In genomic region chr6:107494491-107494890, GRCm38 (mm10) we compare ENCODE assay signal across 26 mouse cellular contexts. TPM values are rescaled to one million over a fixed set of nuclear protein-coding genes. Genes with fewer than 3 reads are reported as not detected.
DNase-seq lines count a peak whose midpoint lies in the region; ATAC-seq and TF ChIP-seq lines count a peak whose summit lies in the region.
"Had no signal": no experiment of that assay in that cellular context is flagged by ENCODE, and none has a peak within 500 bp of the region (broad histone marks: within the 10 kb centered on the region; RNA-seq: fewer than 3 reads in every experiment).

No protein-coding gene starts in this region.

- no peak overlapping the region for H3K4me3 ChIP-seq in limb, embryonic 13.5 days
- H3K4me3 ChIP-seq in limb, embryonic 10.5 days, result no peak overlapping the region
- H3K4me3 ChIP-seq: embryonic facial prominence, embryonic 15.5 days; gastrocnemius, adult 2 months; hindbrain, embryonic 13.5 days had no signal

- DNase-seq in limb, embryonic 10.5 days (ENCODE audit: low spot score), result no peak
- DNase-seq in brain, embryonic 14.5 days (ENCODE audit: low read depth), result peak; percentile 14
- peak; percentile 13 for DNase-seq in mesoderm, embryonic 11.5 days (ENCODE audit: low read depth, low spot score)
- no peak for DNase-seq in left cerebral cortex, postnatal 36 days (ENCODE audit: low spot score in 2 of 2)
- DNase-seq in lung, adult 18-20 months, result no peak
- DNase-seq: adrenal gland, adult 8-10 months; adrenal gland, postnatal 36 days; cerebellum, adult 11 months; cerebellum, adult 2 months; cerebellum, adult 9-11 months; cerebellum, postnatal 25 days; embryo, embryonic 11 days; forebrain, postnatal 0 days; gastrocnemius, adult 2 months; gastrocnemius, postnatal 14 days; heart, adult 11 months had no signal

- no peak overlapping the region for H3K27ac ChIP-seq in limb, embryonic 13.5 days
- no peak overlapping the region for H3K27ac ChIP-seq in limb, embryonic 10.5 days
- H3K27ac ChIP-seq: embryonic facial prominence, embryonic 15.5 days; gastrocnemius, adult 2 months; hindbrain, embryonic 13.5 days had no signal

- TF ChIP-seq POLR2A in brain, embryonic 14.5 days (IDR thresholded peaks at IDR 0.05; ENCODE audit: borderline replicate concordance, extremely low read depth, insufficient read depth, insufficient read length, poor library complexity, severe bottlenecking), result no peak

- WGBS in limb, embryonic 13.5 days, result 49% methylated on average over 1 of the region's 1 CpGs
- WGBS in limb, embryonic 10.5 days, result 47% methylated on average over 1 of the region's 1 CpGs

- H3K36me3 ChIP-seq in limb, embryonic 13.5 days, result no peaks in the 10 kb centered on the region
- H3K36me3 ChIP-seq in limb, embryonic 10.5 days, result no peaks in the 10 kb centered on the region
- H3K36me3 ChIP-seq: embryonic facial prominence, embryonic 15.5 days; hindbrain, embryonic 13.5 days had no signal

- no peaks in the 10 kb centered on the region for H3K9me3 ChIP-seq in limb, embryonic 13.5 days
- H3K9me3 ChIP-seq in limb, embryonic 10.5 days (replicated peaks), result no peaks in the 10 kb centered on the region
- H3K9me3 ChIP-seq: embryonic facial prominence, embryonic 15.5 days; hindbrain, embryonic 13.5 days had no signal

- H3K27me3 ChIP-seq in limb, embryonic 13.5 days, result no peaks in the 10 kb centered on the region
- H3K27me3 ChIP-seq in limb, embryonic 10.5 days (ENCODE audit: low read depth, poor library complexity, severe bottlenecking), result no peaks in the 10 kb centered on the region
- H3K27me3 ChIP-seq: embryonic facial prominence, embryonic 15.5 days; hindbrain, embryonic 13.5 days had no signal

- TF ChIP-seq CTCF in brain, embryonic 14.5 days (IDR thresholded peaks at IDR 0.05; ENCODE audit: borderline replicate concordance, extremely low read depth, insufficient read depth, insufficient read length), result no peak

- no peak overlapping the region for H3K4me2 ChIP-seq in limb, embryonic 13.5 days (replicated peaks)
- H3K4me2 ChIP-seq: embryonic facial prominence, embryonic 15.5 days; heart, embryonic 11.5 days; hindbrain, embryonic 13.5 days had no signal

- 0 out of 2 replicates have a peak, but pooled peaks have one; percentile 36 for ATAC-seq in limb, embryonic 13.5 days (ENCODE audit: low FRiP score, low read depth)
- ATAC-seq: activated CD4-positive, CD25-positive, alpha-beta regulatory T cell, adult 4 months; forebrain, embryonic 14.5 days; forebrain, postnatal 0 days; hindbrain, embryonic 16.5 days; inflammation-experienced regulatory T-cells, adult 6 months had no signal

- no peak overlapping the region for H3K9ac ChIP-seq in limb, embryonic 13.5 days
- H3K9ac ChIP-seq: embryonic facial prominence, embryonic 15.5 days; forebrain, postnatal 0 days; hindbrain, embryonic 13.5 days had no signal

- intact Hi-C loops in left cerebral cortex, postnatal 36 days (cut with DNase I), result no loop called here

- no peaks in the 10 kb centered on the region for H3K4me1 ChIP-seq in limb, embryonic 13.5 days
- H3K4me1 ChIP-seq in limb, embryonic 10.5 days, result no peaks in the 10 kb centered on the region
- H3K4me1 ChIP-seq: embryonic facial prominence, embryonic 15.5 days; hindbrain, embryonic 13.5 days had no signal

RNA-seq across cellular contexts. Expression of gene Lrrn1, which starts 35.1 kb away (rescaled TPM):
- 53.6 and 57.6 TPM in 2 replicates for polyA plus RNA-seq in limb, embryonic 13.5 days (2015; fragmentation: Nextera tagmentation; extraction: Ambion mirVana)
- polyA plus RNA-seq in limb, embryonic 10.5 days (2016; fragmentation: Nextera tagmentation; extraction: Ambion mirVana), result 6.4 and 14.5 TPM in 2 replicates
- polyA plus RNA-seq in brain, embryonic 14.5 days (2012; rRNA removed), result 57.1 and 79.2 TPM in 2 replicates
- total RNA-seq in left cerebral cortex, postnatal 36 days (2021), result 10 to 100 TPM; 55.0 to 57.7 TPM
- total RNA-seq: common myeloid progenitor, adult 5-6 weeks; hematopoietic stem cell, adult 5-6 weeks had no signal
- polyA plus RNA-seq: activated CD4-positive, CD25-positive, alpha-beta regulatory T cell, adult 4 months; inflammation-experienced regulatory T-cells, adult 6 months had no signal

Comparison
In these comparisons a context has a peak if more than half of its experiments do, and no peak if none do; other contexts are left out.
1. DNase-seq: peak in brain, embryonic 14.5 days (single experiment) and mesoderm, embryonic 11.5 days (single experiment); none in limb, embryonic 10.5 days (single experiment), left cerebral cortex, postnatal 36 days (0 of 2) and lung, adult 18-20 months (0 of 2).